Comparison of ENCODE assay signal across 8 mouse cellular contexts in the genomic region with DNA sequence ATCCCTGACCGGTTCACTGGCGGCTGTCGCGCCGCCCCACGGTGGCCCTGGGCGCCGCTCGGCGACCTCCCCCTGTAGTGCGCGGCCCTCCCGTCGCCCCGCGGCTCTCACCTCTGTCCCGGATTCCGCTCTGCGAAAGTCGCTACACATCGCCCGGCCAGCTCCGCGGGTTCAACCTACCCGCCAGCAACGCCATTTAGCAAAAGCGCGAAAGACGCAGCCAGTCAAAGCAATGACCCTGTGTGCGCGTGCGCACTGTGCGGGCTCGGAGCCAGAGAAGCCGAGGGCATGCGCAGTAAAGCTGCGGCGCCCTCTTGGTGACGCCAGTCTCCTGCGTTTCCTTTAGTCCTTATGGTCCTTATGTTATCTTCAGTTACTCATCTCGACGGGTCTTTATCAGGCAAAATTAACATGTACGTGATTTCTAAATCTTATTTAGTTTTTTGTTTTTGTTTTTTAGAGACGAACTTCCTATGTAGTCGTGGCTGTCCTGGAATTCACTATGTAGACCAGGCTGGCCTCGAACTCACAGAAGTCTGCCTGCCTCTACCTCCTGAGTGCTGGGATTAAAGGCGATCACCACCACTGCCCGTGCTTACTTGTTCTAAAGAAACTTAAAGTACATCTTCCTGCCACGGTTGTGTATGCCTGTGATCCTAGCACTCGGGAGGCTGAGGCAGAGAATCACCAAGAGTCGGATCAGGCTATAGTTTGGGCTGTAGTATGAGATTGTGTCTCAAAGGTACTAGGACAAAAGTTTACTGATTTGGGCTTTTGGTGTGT. TPM values are rescaled to one million over a fixed set of nuclear protein-coding genes. Genes with fewer than 3 reads are reported as not detected.
DNase-seq lines count a peak whose midpoint lies in the region; ATAC-seq and TF ChIP-seq lines count a peak whose summit lies in the region.

A gene (minus strand): TSS at position 259 of the 783 bp plus-strand sequence.

- peak within 1 kb of the TSS; percentile 79 for H3K9ac ChIP-seq in heart, embryonic 15.5 days
- H3K9ac ChIP-seq in liver, embryonic 14.5 days (replicated peaks) = peak within 1 kb of the TSS; percentile 48
- peak within 1 kb of the TSS; percentile 85 for H3K9ac ChIP-seq in neural tube, embryonic 11.5 days (ENCODE audit: low read length)
- peak within 1 kb of the TSS; percentile 76 for H3K9ac ChIP-seq in stomach, postnatal 0 days (ENCODE audit: low read length)

- TF ChIP-seq EP300 in liver, embryonic 14.5 days (IDR thresholded peaks at IDR 0.05; ENCODE audit: low read depth) = no peak
- no peak for TF ChIP-seq EP300 in stomach, postnatal 0 days (optimal IDR thresholded peaks at IDR 0.05)

- TF ChIP-seq CTCF in liver, embryonic 14.5 days (IDR thresholded peaks at IDR 0.05; ENCODE audit: low read depth) = peak; percentile 36
- TF ChIP-seq CTCF in stomach, postnatal 0 days (IDR thresholded peaks at IDR 0.05; ENCODE audit: low read depth) = peak; percentile 41

- H3K4me1 ChIP-seq in brown adipose tissue, adult 24 weeks (ENCODE audit: control insufficient read depth, insufficient read depth, insufficient read length, low read length) = peaks cover 2% of the 10 kb centered on the region; the same call in 1 of the 2 replicates
- H3K4me1 ChIP-seq in heart, embryonic 15.5 days (replicated peaks) = peaks cover 14% of the 10 kb centered on the region
- H3K4me1 ChIP-seq in liver, embryonic 14.5 days (replicated peaks; ENCODE audit: control insufficient read depth in 2 of 2, insufficient read depth in 2 of 2, low read length in 1 of 2) = peaks cover 5 to 10% of the 10 kb centered on the region in 2 experiments; a peak in 3 of 4 replicates
- peaks cover 9% of the 10 kb centered on the region for H3K4me1 ChIP-seq in neural tube, embryonic 11.5 days (ENCODE audit: control insufficient read depth, insufficient read depth, low read length)
- 0 out of 2 replicates have a peak, but pooled peaks cover 6% of the 10 kb centered on the region for H3K4me1 ChIP-seq in stomach, postnatal 0 days (replicated peaks; ENCODE audit: control insufficient read depth, insufficient read depth)

- H3K4me2 ChIP-seq in heart, embryonic 15.5 days = peak within 1 kb of the TSS; percentile 72
- peak within 1 kb of the TSS; percentile 79 for H3K4me2 ChIP-seq in liver, embryonic 14.5 days (ENCODE audit: low read depth)
- H3K4me2 ChIP-seq in neural tube, embryonic 11.5 days (ENCODE audit: low read depth) = peak within 1 kb of the TSS; percentile 72
- peak within 1 kb of the TSS; percentile 86 for H3K4me2 ChIP-seq in stomach, postnatal 0 days (replicated peaks; ENCODE audit: low read depth)

- peak; percentile 98 for DNase-seq in CD4-positive, CD25-positive, alpha-beta regulatory T cell, adult 2 months (ENCODE audit: low read depth, low spot score)
- peak; percentile 93 for DNase-seq in fibroblast of lung, adult 2 months (ENCODE audit: low read depth)
- DNase-seq in kidney, postnatal 25 days = peak; percentile 95 to 96
- DNase-seq in liver, embryonic 14.5 days (ENCODE audit: low read depth in 3 of 3, low spot score in 3 of 3) = peak; percentile 81 to 85 (median 81)
- DNase-seq in neural tube, embryonic 11.5 days (ENCODE audit: low spot score) = peak; percentile 97
- DNase-seq in stomach, postnatal 0 days (ENCODE audit: low spot score) = peak; percentile 95

- H3K4me3 ChIP-seq in brown adipose tissue, adult 24 weeks (ENCODE audit: insufficient read depth, low read depth, low read length) = peak within 1 kb of the TSS; percentile 69
- peak within 1 kb of the TSS; percentile 80 for H3K4me3 ChIP-seq in heart, embryonic 15.5 days
- H3K4me3 ChIP-seq in liver, embryonic 14.5 days (ENCODE audit: insufficient read depth in 1 of 2, low read depth in 2 of 2, low read length in 2 of 2) = peak within 1 kb of the TSS; percentile 63 to 88
- H3K4me3 ChIP-seq in neural tube, embryonic 11.5 days (ENCODE audit: low read depth, low read length) = peak within 1 kb of the TSS; percentile 74
- H3K4me3 ChIP-seq in stomach, postnatal 0 days (ENCODE audit: low read depth, low read length) = peak within 1 kb of the TSS; percentile 82

- ATAC-seq in heart, embryonic 15.5 days (replicated peaks; ENCODE audit: insufficient number of reproducible peaks, insufficient read depth, low FRiP score, low read depth) = peak; percentile 93
- peak; percentile 92 for ATAC-seq in liver, embryonic 14.5 days (ENCODE audit: insufficient read depth)
- peak; percentile 92 for ATAC-seq in neural tube, embryonic 11.5 days (ENCODE audit: insufficient read depth, low FRiP score, low TSS enrichment)
- peak; percentile 96 for ATAC-seq in stomach, postnatal 0 days (ENCODE audit: low FRiP score, low TSS enrichment)

- peaks cover 4% of the 10 kb centered on the region; the same call in 1 of the 2 replicates for H3K36me3 ChIP-seq in heart, embryonic 15.5 days
- H3K36me3 ChIP-seq in liver, embryonic 14.5 days (replicated peaks; ENCODE audit: control insufficient read depth, insufficient read depth, low read depth) = peaks cover 2% of the 10 kb centered on the region; the same call in 1 of the 2 replicates
- H3K36me3 ChIP-seq in neural tube, embryonic 11.5 days (ENCODE audit: control insufficient read depth, insufficient read depth, low read length) = no peaks in the 10 kb centered on the region
- no peaks in the 10 kb centered on the region for H3K36me3 ChIP-seq in stomach, postnatal 0 days (ENCODE audit: control insufficient read depth, insufficient read depth, low read length)

- no peaks in the 10 kb centered on the region for H3K9me3 ChIP-seq in heart, embryonic 15.5 days (replicated peaks)
- H3K9me3 ChIP-seq in liver, embryonic 14.5 days (ENCODE audit: control insufficient read depth, low read length) = no peaks in the 10 kb centered on the region
- H3K9me3 ChIP-seq in neural tube, embryonic 11.5 days (ENCODE audit: control insufficient read depth, low read length) = no peaks in the 10 kb centered on the region
- H3K9me3 ChIP-seq in stomach, postnatal 0 days (ENCODE audit: control insufficient read depth, low read length) = no peaks in the 10 kb centered on the region

- peak within 1 kb of the TSS; percentile 62; the same call in 1 of the 2 replicates for H3K27ac ChIP-seq in brown adipose tissue, adult 24 weeks (replicated peaks; ENCODE audit: low read depth, low read length)
- H3K27ac ChIP-seq in heart, embryonic 15.5 days = peak within 1 kb of the TSS; percentile 85
- peak within 1 kb of the TSS; percentile 12 for H3K27ac ChIP-seq in liver, embryonic 14.5 days
- H3K27ac ChIP-seq in neural tube, embryonic 11.5 days (ENCODE audit: low read depth, low read length) = peak within 1 kb of the TSS; percentile 36; the same call in 1 of the 2 replicates
- no peak within 1 kb of the TSS for H3K27ac ChIP-seq in stomach, postnatal 0 days (replicated peaks)

- no peaks in the 10 kb centered on the region for H3K27me3 ChIP-seq in heart, embryonic 15.5 days
- H3K27me3 ChIP-seq in liver, embryonic 14.5 days (ENCODE audit: control insufficient read depth, insufficient read depth, low read length) = no peaks in the 10 kb centered on the region
- H3K27me3 ChIP-seq in neural tube, embryonic 11.5 days (ENCODE audit: control insufficient read depth, insufficient read depth, low read length) = no peaks in the 10 kb centered on the region
- H3K27me3 ChIP-seq in stomach, postnatal 0 days (ENCODE audit: control insufficient read depth, insufficient read depth, low read length) = no peaks in the 10 kb centered on the region

- 8% methylated on average over 51 of the region's 51 CpGs for WGBS in heart, embryonic 15.5 days
- WGBS in liver, embryonic 14.5 days (ENCODE audit: insufficient replicate concordance) = 8% methylated on average over 51 of the region's 51 CpGs
- 8% methylated on average over 51 of the region's 51 CpGs for WGBS in neural tube, embryonic 11.5 days
- 9% methylated on average over 51 of the region's 51 CpGs for WGBS in stomach, postnatal 0 days

RNA-seq across cellular contexts. Expression of the gene that starts here (rescaled TPM):
- 3.0 and 3.3 TPM in 2 replicates for polyA plus RNA-seq in brown adipose tissue, adult 24 weeks (2012; ENCODE audit: insufficient read depth, insufficient read length, missing spikeins)
- 5.7 and 7.6 TPM in 2 replicates for polyA plus RNA-seq in heart, embryonic 15.5 days (2015; fragmentation: Nextera tagmentation; extraction: Ambion mirVana)
- polyA plus RNA-seq in liver, embryonic 14.5 days (2012; rRNA removed) = 4.0 and 4.5 TPM in 2 replicates
- 1.7 and 1.8 TPM in 2 replicates for polyA plus RNA-seq in liver, embryonic 14.5 days (2014; fragmentation: Nextera tagmentation; extraction: Ambion mirVana)
- 8.2 and 8.4 TPM in 2 replicates for polyA plus RNA-seq in neural tube, embryonic 11.5 days (2014; fragmentation: Nextera tagmentation; extraction: Ambion mirVana)
- 2.1 and 2.3 TPM in 2 replicates for polyA plus RNA-seq in stomach, postnatal 0 days (2015; fragmentation: Nextera tagmentation; extraction: Ambion mirVana)
